Mouse (Mus musculus) CD4-positive naive resting alpha-beta T cell, adult 76 days (primary cell): ENCODE measurements around the gene Olfr725. TPM values are rescaled to one million over a fixed set of nuclear protein-coding genes. Genes with fewer than 3 reads are reported as not detected.

Source experiments
- total RNA-seq: library from RNA; stranded (reverse); gene quantifications from one replicate; pipeline ENCODE4 v1.2.4, GENCODE M21; 2023

Gene Olfr725
- total RNA-seq = not detected

DNA sequence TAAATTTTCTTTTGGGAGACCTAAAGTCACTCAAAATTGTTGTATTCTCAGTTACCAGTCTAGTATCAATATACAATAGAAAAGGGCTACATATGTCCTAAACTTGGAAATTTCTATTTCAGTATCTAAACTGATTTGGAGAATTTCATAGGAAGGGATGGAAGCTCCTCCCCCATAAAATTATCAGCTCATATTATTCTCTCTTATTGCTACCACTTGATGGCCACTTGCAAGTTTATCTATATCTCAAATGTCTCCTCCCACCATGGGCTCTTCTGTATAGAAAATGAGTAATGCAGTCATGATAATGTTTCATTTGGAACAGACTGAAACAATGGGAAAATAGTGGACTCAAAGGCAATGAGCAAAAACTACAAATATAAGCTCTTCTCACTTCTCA is at the start of gene Olfr725:
Gene Olfr725, minus strand, starts transcription at position 101 of the 400 bp plus-strand sequence.

Other genes with a start within 250 kb of the Olfr725 start
- gene Olfr722, start 138.4 kb downstream of the Olfr725 start, total RNA-seq = not detected
- not detected for gene Olfr723, start 108.6 kb downstream of the Olfr725 start, total RNA-seq
- not detected for gene Olfr724, start 77.1 kb downstream of the Olfr725 start, total RNA-seq
- gene Olfr726, start 50.6 kb upstream of the Olfr725 start, total RNA-seq = not detected
- gene Olfr727, start 82.8 kb upstream of the Olfr725 start, total RNA-seq = not detected
- not detected for gene Olfr728, start 102.3 kb upstream of the Olfr725 start, total RNA-seq
- not detected for gene Olfr729, start 112.5 kb upstream of the Olfr725 start, total RNA-seq
- gene Olfr730, start 147.8 kb upstream of the Olfr725 start, total RNA-seq = not detected
- not detected for gene Olfr731, start 201.5 kb upstream of the Olfr725 start, total RNA-seq
- not detected for gene Olfr732, start 243.8 kb upstream of the Olfr725 start, total RNA-seq